ENCODE assay signal across 8 mouse cellular contexts in genomic region chr3:105538819-105539607, GRCm38 (mm10).
A peak's percentile ranks its signal among the peaks of the same experiment; 100 is the strongest.
DNase-seq lines count a peak whose midpoint lies in the region; ATAC-seq lines count a peak whose summit lies in the region.

No protein-coding gene starts in this region.

- H3K27me3 ChIP-seq in kidney, embryonic 15.5 days, result no peaks in the 10 kb centered on the region
- H3K27me3 ChIP-seq in embryonic facial prominence, embryonic 12.5 days, result no peaks in the 10 kb centered on the region
- H3K27me3 ChIP-seq in heart, embryonic 12.5 days (replicated peaks), result 0 out of 2 replicates have a peak, but pooled peaks cover 6% of the 10 kb centered on the region
- H3K27me3 ChIP-seq in midbrain, embryonic 13.5 days, result no peaks in the 10 kb centered on the region

- ATAC-seq in kidney, embryonic 15.5 days (replicated peaks; ENCODE audit: low FRiP score), result peak; percentile 69
- ATAC-seq in embryonic facial prominence, embryonic 12.5 days (ENCODE audit: insufficient number of reproducible peaks, insufficient read depth, low FRiP score, low TSS enrichment), result peak; percentile 43; the same call in 1 of the 2 replicates
- peak; percentile 48; the same call in 1 of the 2 replicates for ATAC-seq in heart, embryonic 12.5 days (ENCODE audit: insufficient number of reproducible peaks, low FRiP score)
- ATAC-seq in midbrain, embryonic 13.5 days, result peak; percentile 89
- no peak for ATAC-seq in erythroblast, adult 5-6 weeks (replicated peaks; ENCODE audit: low FRiP score, poor library complexity, severe bottlenecking)
- ATAC-seq in inflammation-experienced regulatory T-cells, adult 6 months, result no peak

- no peaks in the 10 kb centered on the region for H3K9me3 ChIP-seq in kidney, embryonic 15.5 days (replicated peaks)
- H3K9me3 ChIP-seq in embryonic facial prominence, embryonic 12.5 days, result no peaks in the 10 kb centered on the region
- no peaks in the 10 kb centered on the region for H3K9me3 ChIP-seq in heart, embryonic 12.5 days (replicated peaks)
- H3K9me3 ChIP-seq in midbrain, embryonic 13.5 days, result no peaks in the 10 kb centered on the region

- no peaks in the 10 kb centered on the region for H3K36me3 ChIP-seq in kidney, embryonic 15.5 days
- H3K36me3 ChIP-seq in embryonic facial prominence, embryonic 12.5 days, result no peaks in the 10 kb centered on the region
- H3K36me3 ChIP-seq in heart, embryonic 12.5 days, result no peaks in the 10 kb centered on the region
- no peaks in the 10 kb centered on the region for H3K36me3 ChIP-seq in midbrain, embryonic 13.5 days

- peaks cover 16% of the 10 kb centered on the region for H3K4me1 ChIP-seq in kidney, embryonic 15.5 days
- peaks cover 3% of the 10 kb centered on the region; the same call in 1 of the 2 replicates for H3K4me1 ChIP-seq in embryonic facial prominence, embryonic 12.5 days
- H3K4me1 ChIP-seq in heart, embryonic 12.5 days (replicated peaks), result peaks cover 26% of the 10 kb centered on the region
- peaks cover 18% of the 10 kb centered on the region for H3K4me1 ChIP-seq in midbrain, embryonic 13.5 days (replicated peaks)

- no peak overlapping the region for H3K4me3 ChIP-seq in kidney, embryonic 15.5 days (replicated peaks)
- no peak overlapping the region for H3K4me3 ChIP-seq in embryonic facial prominence, embryonic 12.5 days
- H3K4me3 ChIP-seq in heart, embryonic 12.5 days, result 0 out of 2 replicates have a peak overlapping the region, but pooled peaks have one; percentile 8
- H3K4me3 ChIP-seq in midbrain, embryonic 13.5 days (replicated peaks), result no peak overlapping the region

- peak overlapping the region; percentile 35; the same call in 1 of the 2 replicates for H3K4me2 ChIP-seq in kidney, embryonic 15.5 days
- no peak overlapping the region for H3K4me2 ChIP-seq in embryonic facial prominence, embryonic 12.5 days (replicated peaks)
- peak overlapping the region; percentile 56 for H3K4me2 ChIP-seq in heart, embryonic 12.5 days
- peak overlapping the region; percentile 7 for H3K4me2 ChIP-seq in midbrain, embryonic 13.5 days (replicated peaks)

- DNase-seq in kidney, adult 11 months, result no peak
- DNase-seq in kidney, postnatal 36 days, result no peak

- 7% methylated on average over 13 of the region's 13 CpGs for WGBS in kidney, embryonic 15.5 days
- 24% methylated on average over 13 of the region's 13 CpGs for WGBS in embryonic facial prominence, embryonic 12.5 days
- 7% methylated on average over 13 of the region's 13 CpGs for WGBS in heart, embryonic 12.5 days
- WGBS in midbrain, embryonic 13.5 days, result 17% methylated on average over 13 of the region's 13 CpGs

- no peak overlapping the region for H3K27ac ChIP-seq in kidney, embryonic 15.5 days
- H3K27ac ChIP-seq in embryonic facial prominence, embryonic 12.5 days, result no peak overlapping the region
- peak overlapping the region; percentile 68 for H3K27ac ChIP-seq in heart, embryonic 12.5 days (ENCODE audit: poor library complexity, severe bottlenecking)
- H3K27ac ChIP-seq in midbrain, embryonic 13.5 days, result peak overlapping the region; percentile 61

- H3K9ac ChIP-seq in kidney, embryonic 15.5 days, result no peak overlapping the region
- no peak overlapping the region for H3K9ac ChIP-seq in embryonic facial prominence, embryonic 12.5 days
- H3K9ac ChIP-seq in heart, embryonic 12.5 days, result peak overlapping the region; percentile 28; the same call in 1 of the 2 replicates
- H3K9ac ChIP-seq in midbrain, embryonic 13.5 days (replicated peaks), result no peak overlapping the region

Comparison
In these comparisons a context has a peak if more than half of its experiments do, and no peak if none do; other contexts are left out.
1. ATAC-seq: peak in kidney, embryonic 15.5 days (single experiment), embryonic facial prominence, embryonic 12.5 days (single experiment), heart, embryonic 12.5 days (single experiment) and midbrain, embryonic 13.5 days (single experiment); none in erythroblast, adult 5-6 weeks (single experiment) and inflammation-experienced regulatory T-cells, adult 6 months (single experiment).
2. H3K27ac ChIP-seq: peak in heart, embryonic 12.5 days (single experiment) and midbrain, embryonic 13.5 days (single experiment); none in kidney, embryonic 15.5 days (single experiment) and embryonic facial prominence, embryonic 12.5 days (single experiment).